Mouse (Mus musculus) kidney, postnatal 4 days (tissue): Measurements from ENCODE around the gene BC024978.

ENCODE experiments used
- DNase-seq, 2 experiments: peaks; one replicate each; pipeline ENCODE4 v3.0.0; 2021; ENCODE audit warnings: mixed read lengths in 2 of 2

BC024978 gene

GRCm38 (mm10) chr7:27224877-27225575 is 29.4 kb downstream of the BC024978 start:
- DNase-seq, result peak in 1 of 2 experiments; percentile 26

DNA sequence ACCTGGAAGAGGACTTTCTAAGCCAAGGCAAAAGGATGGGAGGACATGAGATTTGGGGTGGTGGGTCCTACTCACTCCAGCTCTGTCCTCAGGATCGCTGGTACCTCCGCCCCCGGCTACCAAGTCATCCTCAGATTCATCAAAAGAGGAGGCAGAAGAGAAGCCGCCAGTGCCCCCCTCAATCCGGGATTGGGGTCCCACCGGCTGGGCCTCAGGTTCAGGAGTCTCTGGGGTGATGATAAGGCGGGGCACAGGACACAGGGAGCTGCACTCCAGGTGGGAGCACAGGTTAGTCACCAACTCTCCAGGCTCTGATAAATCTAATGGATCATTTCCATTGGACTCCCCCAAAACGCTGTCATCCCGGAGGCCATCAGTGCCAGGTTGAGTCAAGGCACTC is 31.7 kb downstream of the BC024978 start:
- DNase-seq, result no peak

DNA sequence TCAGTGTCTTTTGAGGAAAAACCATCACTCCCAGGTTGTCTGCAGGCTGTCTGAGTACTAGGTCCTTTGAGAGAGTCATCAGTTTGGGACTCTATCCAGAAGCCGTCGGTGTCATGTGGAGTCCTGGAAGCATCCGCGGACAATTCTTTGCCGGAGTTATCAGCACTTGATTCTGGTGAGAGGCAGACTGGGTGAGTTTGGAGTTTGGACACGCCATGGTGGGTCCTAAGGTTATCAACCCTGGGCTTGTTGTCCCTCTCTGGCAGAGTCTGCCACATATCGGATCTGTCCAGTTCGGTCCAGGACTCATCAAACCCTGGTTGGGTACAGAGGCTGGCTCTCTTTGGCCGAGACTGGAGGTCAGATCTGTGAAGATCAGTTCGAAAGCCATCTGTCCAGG is 32.1 kb downstream of the BC024978 start:
- DNase-seq, result peak in 1 of 2 experiments; percentile 18

DNA sequence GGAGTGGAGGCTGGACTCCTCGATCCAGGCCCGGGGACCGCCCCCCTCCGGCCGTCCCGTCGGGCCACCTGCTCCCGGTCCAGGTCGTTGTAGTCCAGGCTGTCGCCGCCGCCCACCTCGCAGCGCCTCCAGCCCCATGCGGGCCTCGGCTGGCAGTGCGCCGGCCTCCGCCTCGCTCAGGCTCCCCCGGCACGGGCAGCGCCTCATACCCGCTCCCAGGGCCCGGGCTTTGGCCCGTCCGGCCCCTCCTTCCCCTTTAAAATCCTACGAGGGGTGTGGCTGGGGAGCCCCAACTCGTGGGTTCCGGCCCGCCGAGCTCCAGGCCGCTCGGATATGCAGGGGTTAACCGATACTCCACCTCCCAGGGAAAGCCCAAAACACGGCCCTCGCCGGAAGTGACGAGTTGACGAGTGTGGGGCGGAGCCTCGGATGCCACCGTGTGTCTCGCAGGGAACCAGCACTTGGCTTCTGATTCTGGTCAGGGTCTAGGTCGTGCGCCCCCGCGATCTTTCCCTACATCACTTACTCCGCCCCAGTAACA is 32.8 kb downstream of the BC024978 start, which contains the start of gene Itpkc:
Gene Itpkc (minus strand): TSS at position 381 of the 541 bp plus-strand sequence.
- DNase-seq, result peak; percentile 93 to 95

DNA sequence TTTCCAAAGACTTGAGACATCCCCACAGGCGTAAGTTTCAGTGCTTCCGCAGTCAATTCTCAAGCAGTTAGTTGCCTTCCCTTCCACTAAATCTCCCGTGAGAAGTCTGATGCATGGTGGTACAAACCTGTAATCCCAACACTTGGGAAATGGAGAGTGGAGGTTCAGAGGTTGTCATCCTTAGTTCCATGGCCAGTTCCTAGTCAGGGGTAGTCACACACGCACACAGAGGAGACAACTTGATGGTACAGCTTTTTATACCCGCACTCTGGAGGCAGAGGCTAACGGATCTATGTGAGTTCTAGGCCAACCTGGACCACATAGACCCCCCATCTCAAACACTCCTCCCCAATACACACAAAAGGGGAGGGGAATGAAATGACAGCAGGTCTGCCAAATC is 33.3 kb downstream of the BC024978 start:
- DNase-seq, result no peak

- DNase-seq, result no peak
Observed at GRCm38 (mm10) chr7:27230781-27231180, 35.2 kb downstream of the BC024978 start.

DNA sequence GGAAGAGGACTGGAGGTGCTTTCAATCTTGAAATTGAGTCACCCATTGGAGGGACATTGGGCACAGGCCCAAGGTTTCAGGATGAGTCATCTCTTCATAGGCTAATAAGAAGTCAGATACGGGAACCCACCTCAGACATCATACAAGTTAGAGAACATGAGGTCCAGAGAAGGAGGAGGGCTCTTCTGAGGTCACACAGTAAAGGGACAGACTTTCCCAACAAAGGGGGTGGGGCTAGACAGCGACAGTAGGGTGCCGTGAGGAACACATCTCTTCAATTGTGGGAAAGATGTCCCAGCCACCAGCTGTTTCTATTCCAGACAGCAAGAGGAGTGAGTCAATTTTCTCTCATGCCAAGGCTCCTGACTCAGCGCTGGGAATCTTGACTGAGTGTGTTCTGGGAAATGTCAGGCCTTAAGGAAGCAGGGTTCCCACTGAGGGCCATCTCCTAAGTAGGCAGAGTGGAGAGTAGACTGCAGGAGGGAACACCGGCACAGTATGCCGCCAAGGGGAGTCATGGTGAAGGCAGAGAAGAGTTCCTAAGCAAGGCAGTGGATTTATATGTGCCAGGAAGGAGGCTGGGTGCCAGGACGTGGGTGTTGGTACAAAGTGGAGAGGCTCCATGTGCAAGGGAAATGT is 36.2 kb downstream of the BC024978 start:
- DNase-seq, result no peak

DNA sequence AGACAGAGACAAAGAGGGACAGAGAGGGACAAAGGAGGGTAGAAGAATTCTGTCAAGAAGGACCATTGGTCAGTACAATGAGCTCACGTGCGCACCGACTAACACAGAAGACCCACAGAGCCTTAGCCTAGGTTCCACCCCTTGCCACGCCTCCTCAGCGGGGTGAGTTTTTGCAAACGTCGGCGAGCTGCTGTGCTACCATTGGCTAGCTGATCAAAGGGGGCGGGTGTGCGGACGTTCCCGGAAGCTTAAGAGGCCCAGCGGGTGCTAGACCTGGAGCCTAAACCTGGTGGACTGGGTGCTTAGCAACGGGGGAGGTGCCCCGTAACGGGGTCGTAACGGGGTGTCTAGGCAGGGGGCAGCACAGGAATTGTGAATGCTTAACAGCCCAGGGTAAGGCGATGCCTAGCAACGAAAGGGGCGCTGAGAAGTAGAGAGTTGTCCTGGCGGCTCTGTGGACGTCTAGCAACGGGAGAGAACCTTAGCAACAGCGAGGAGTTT is 37.2 kb downstream of the BC024978 start, which contains the start of gene Coq8b:
Gene Coq8b (plus strand): TSS at position 243 of the 501 bp plus-strand sequence.
- peak; percentile 95 to 96 for DNase-seq

- DNase-seq, result peak in 1 of 2 experiments; percentile 25
Observed at GRCm38 (mm10) chr7:27233300-27233699, 37.7 kb downstream of the BC024978 start.

GRCm38 (mm10) chr7:27235726-27236125 is 40.1 kb downstream of the BC024978 start:
- DNase-seq, result no peak

DNA sequence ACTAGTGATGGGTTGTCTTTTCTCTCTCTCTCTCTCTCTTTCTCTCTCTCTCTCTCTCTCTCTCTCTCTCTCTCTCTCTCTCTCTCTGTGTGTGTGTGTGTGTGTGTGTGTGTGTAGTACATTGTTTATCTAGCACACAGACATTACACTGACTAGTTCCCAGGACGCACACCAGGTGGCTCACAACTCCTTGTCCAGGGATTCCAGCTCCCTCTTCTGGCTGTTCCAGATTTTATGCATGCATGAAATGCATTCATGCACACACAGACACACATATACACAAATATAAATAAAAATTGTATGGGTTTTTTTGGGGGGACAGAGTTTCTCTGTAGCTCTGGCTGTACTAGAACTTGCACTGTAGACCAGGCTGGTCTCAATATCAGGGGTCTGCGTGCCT is 41.9 kb downstream of the BC024978 start:
- DNase-seq, result no peak

GRCm38 (mm10) chr7:27238568-27238967 is 43.0 kb downstream of the BC024978 start:
- no peak for DNase-seq

- no peak for DNase-seq
Observed at GRCm38 (mm10) chr7:27243211-27243610, 47.6 kb downstream of the BC024978 start.

- peak in 1 of 2 experiments; percentile 33 for DNase-seq
Observed at GRCm38 (mm10) chr7:27244088-27244487, 48.5 kb downstream of the BC024978 start.

- peak; percentile 42 to 54 for DNase-seq
Observed at GRCm38 (mm10) chr7:27249146-27249545, 53.6 kb downstream of the BC024978 start.

GRCm38 (mm10) chr7:27249928-27250327 is 54.3 kb downstream of the BC024978 start:
- no peak for DNase-seq

GRCm38 (mm10) chr7:27251946-27252345 is 56.4 kb downstream of the BC024978 start:
- no peak for DNase-seq

DNA sequence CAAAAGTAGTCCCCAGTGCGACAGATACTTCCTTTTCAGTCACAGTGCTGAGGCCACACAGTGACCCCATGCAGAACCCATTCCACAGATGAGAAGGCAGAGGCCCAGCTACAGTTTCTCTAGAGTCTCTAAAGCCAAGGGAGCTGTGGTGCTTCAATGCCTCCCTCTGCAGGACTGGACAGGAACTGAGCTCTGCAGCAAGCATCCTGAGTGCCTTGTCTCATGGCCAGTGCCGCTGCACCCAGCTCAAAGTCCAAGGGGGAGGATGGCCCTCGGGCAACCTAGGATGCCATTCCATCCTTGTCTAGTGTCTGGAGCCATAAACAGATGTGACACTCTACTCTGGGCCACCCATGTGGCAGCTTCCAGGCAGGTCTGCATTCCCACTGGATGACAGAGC is 60.1 kb downstream of the BC024978 start:
- DNase-seq, result peak; percentile 53 to 67

GRCm38 (mm10) chr7:27257046-27257851 is 61.7 kb downstream of the BC024978 start:
- peak; percentile 44 to 56 for DNase-seq

- peak in 1 of 2 experiments; percentile 18 for DNase-seq
Observed at GRCm38 (mm10) chr7:27257852-27258204, 62.2 kb downstream of the BC024978 start.

DNA sequence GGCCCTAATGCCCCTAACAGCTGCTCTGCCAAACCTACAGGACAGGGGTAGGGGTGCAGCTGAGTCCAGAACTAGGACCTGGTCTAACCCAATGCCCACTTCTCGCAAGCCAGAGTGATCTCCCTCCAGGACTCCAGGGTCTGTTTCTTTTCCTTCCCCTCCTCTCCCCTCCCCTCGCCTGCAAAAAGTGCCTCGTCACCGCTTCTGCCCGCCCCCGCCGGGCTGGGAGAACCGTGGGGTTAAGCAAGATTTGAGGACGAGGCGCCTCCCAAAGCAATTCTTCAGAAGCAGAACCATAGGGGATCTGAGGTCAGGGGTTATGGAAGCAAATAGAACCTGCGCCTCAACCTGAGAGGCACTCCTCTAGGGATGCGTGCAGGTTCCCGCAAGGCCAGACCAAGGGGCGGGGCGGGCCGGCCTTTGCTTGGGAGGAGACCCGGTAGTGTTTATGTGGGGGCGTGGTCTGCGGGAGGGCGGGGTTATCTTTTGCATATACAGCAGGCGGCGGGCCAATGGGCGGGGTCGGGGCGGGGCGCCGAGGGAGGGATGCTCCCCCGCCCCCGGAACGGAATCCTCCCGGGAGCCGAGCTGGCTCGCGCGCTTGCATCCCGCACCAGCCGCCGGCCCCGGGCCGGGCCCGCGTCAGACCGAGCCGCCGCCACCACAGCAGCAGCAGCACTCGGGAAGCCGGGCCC is 62.8 kb downstream of the BC024978 start, which contains the start of gene Numbl:
Gene Numbl (plus strand): TSS at position 229 of the 695 bp plus-strand sequence.
- DNase-seq, result peak; percentile 99

DNA sequence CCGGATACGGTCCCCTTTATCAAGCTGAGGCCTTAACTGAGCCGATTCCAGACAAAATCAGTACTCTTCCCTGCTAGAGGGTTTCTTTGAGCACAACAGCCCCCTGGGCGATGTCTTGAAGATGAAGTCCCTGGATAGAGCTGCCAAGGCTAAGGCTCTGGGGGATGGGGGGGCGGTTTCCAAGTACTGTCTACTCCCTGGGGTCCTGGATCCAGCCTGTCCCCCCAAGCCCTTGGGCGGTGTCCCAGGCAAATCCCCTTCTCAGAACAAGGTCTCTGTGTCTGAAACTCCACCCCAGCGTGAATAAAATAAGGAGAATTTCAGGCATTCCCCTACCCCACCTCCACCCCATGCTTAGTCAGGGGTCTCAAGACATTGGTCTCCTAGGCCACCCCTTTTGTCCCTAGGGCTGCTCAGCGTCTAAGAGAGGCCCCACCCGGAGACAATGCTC is 63.7 kb downstream of the BC024978 start:
- peak; percentile 39 to 52 for DNase-seq
